Mouse (Mus musculus) spleen, adult 18-20 months (tissue): ENCODE data around the gene Gm2974.
"Not testable (repeated sequence)": the region's sequence is repeated elsewhere in the genome, so short reads cannot be mapped to it uniquely, and the experiment has no call there.

Source experiments
- DNase-seq, 2 experiments: peaks; one replicate each; pipeline ENCODE4 v3.0.0; 2022; ENCODE audit warnings: mixed read lengths in 2 of 2

Gene Gm2974

GRCm38 (mm10) chr14:4182491-4183210 lies at the start of gene Gm2974:
TSS of gene Gm2974 (plus strand) at chr14:4182576.
- not testable (repeated sequence) for DNase-seq

- not testable (repeated sequence) for DNase-seq
Measured at GRCm38 (mm10) chr14:4141646-4142045, 40.7 kb upstream of the Gm2974 start.

GRCm38 (mm10) chr14:4164730-4165129 lies 17.6 kb upstream of the Gm2974 start, which contains the start of gene Gm3127:
TSS of gene Gm3127 (plus strand) at chr14:4165030.
- DNase-seq, result not testable (repeated sequence)

- not testable (repeated sequence) for DNase-seq
Measured at GRCm38 (mm10) chr14:4182030-4182429, 346 bp upstream of the Gm2974 start.

DNA sequence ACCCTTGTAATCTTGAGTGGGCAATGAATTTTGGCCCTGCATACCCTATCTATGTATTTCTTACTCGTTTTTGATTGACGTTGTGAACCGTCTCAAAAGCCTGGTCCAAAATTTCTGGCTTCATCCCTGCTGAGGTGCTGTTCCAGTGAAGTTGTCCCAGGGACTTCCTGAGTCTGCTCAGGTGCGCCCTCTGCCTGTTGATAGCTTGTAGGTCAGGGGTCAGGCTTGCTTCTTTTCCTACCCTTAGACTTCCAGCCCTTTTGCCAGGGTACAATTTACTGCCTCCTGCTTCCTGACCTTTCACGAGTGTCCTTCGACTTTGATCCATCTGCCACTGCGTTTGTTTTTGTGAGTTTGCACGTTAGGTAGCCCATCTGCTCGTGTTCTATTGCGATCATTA lies 999 bp downstream of the Gm2974 start:
- not testable (repeated sequence) for DNase-seq

GRCm38 (mm10) chr14:4249331-4249730 lies 67.0 kb downstream of the Gm2974 start, which contains the start of gene Gm3138:
TSS of gene Gm3138 (plus strand) at chr14:4249631.
- DNase-seq, result not testable (repeated sequence)
